Mouse (Mus musculus) erythroblast, embryonic 14.5 days (primary cell): ENCODE data around the gene Cp. TPM values are rescaled to one million over a fixed set of nuclear protein-coding genes. Genes with fewer than 3 reads are reported as not detected.
"Not testable (repeated sequence)": the region's sequence is repeated elsewhere in the genome, so short reads cannot be mapped to it uniquely, and the experiment has no call there.

ENCODE experiments used
- H3K27me3 ChIP-seq: 2 replicates; pipeline ENCODE4 v1.6.1; 2012; ENCODE audit warnings: inconsistent platforms; ENCODE audit not compliant: control insufficient read depth
- H3K36me3 ChIP-seq: 2 replicates; pipeline ENCODE4 v1.6.1; 2012; ENCODE audit warnings: mild to moderate bottlenecking, inconsistent platforms; ENCODE audit not compliant: control insufficient read depth
- H3K4me1 ChIP-seq: 2 replicates; pipeline ENCODE4 v1.6.1; 2012; ENCODE audit warnings: inconsistent platforms; ENCODE audit not compliant: control insufficient read depth
- H3K4me3 ChIP-seq: replicated peaks from 2 replicates; pipeline ENCODE3; 2012; ENCODE audit warnings: moderate library complexity, mild to moderate bottlenecking, inconsistent platforms
- H3K9me3 ChIP-seq: 2 replicates; pipeline ENCODE4 v1.6.1; 2012; ENCODE audit warnings: low read length, inconsistent platforms, mixed read lengths; ENCODE audit not compliant: control insufficient read depth
- GATA1 ChIP-seq: IDR thresholded peaks from 2 replicates; pipeline ENCODE4 v1.6.1; 2012; ENCODE audit warnings: low read length, inconsistent platforms, mixed read lengths
- TAL1 ChIP-seq: IDR thresholded peaks from 3 replicates; pipeline ENCODE4 v1.6.1; 2012; ENCODE audit warnings: low read length, inconsistent platforms, mixed read lengths
- polyA plus RNA-seq: library from polyadenylated mRNA; stranded (reverse); fragments of >175 nt; gene quantifications from 2 replicates; pipeline ENCODE4 v1.2.3, GENCODE M21; 2012

Gene Cp
- not detected in 2 replicates for polyA plus RNA-seq

- TF ChIP-seq TAL1 (no peak), GATA1 (no peak)
- Histone ChIP-seq H3K9me3 (no peaks in the 10 kb centered on the region), H3K4me1 (no peaks in the 10 kb centered on the region), H3K27me3 (no peaks in the 10 kb centered on the region), H3K4me3 (no peak within 1 kb of the TSS), H3K36me3 (no peaks in the 10 kb centered on the region)
Observed at GRCm38 (mm10) chr3:19956885-19957284, at the start of gene Cp. Gene Cp (plus strand): TSS chr3:19957054.

- Histone ChIP-seq H3K9me3 (no peaks in the 10 kb centered on the region), H3K4me1 (no peaks in the 10 kb centered on the region), H3K27me3 (no peaks in the 10 kb centered on the region), H3K36me3 (no peaks in the 10 kb centered on the region), H3K4me3 (no peak overlapping the region)
- TF ChIP-seq TAL1 (no peak), GATA1 (no peak)
Observed at GRCm38 (mm10) chr3:19948552-19948951, 8.3 kb upstream of the Cp start.

- H3K4me3 ChIP-seq, H3K9me3 ChIP-seq, H3K27me3 ChIP-seq, H3K4me1 ChIP-seq, H3K36me3 ChIP-seq: not testable (repeated sequence)
Observed at GRCm38 (mm10) chr3:19949401-19949800, 7.5 kb upstream of the Cp start.

- H3K9me3 ChIP-seq = no peaks in the 10 kb centered on the region
- TF ChIP-seq TAL1 (no peak), GATA1 (no peak)
- no peak overlapping the region for H3K4me3 ChIP-seq
- no peaks in the 10 kb centered on the region for H3K36me3 ChIP-seq
- no peaks in the 10 kb centered on the region for H3K4me1 ChIP-seq
- H3K27me3 ChIP-seq = no peaks in the 10 kb centered on the region
Observed at GRCm38 (mm10) chr3:19953425-19953824, 3.4 kb upstream of the Cp start.

GRCm38 (mm10) chr3:19953865-19954264, 3.0 kb upstream of the Cp start:
- no peaks in the 10 kb centered on the region for H3K36me3 ChIP-seq
- no peaks in the 10 kb centered on the region for H3K4me1 ChIP-seq
- no peaks in the 10 kb centered on the region for H3K9me3 ChIP-seq
- no peak overlapping the region for H3K4me3 ChIP-seq
- TF ChIP-seq TAL1 = no peak
- TF ChIP-seq GATA1 = no peak
- H3K27me3 ChIP-seq = no peaks in the 10 kb centered on the region

- Histone ChIP-seq H3K27me3 (no peaks in the 10 kb centered on the region), H3K4me1 (no peaks in the 10 kb centered on the region), H3K36me3 (no peaks in the 10 kb centered on the region), H3K9me3 (no peaks in the 10 kb centered on the region), H3K4me3 (no peak overlapping the region)
- TF ChIP-seq GATA1 = no peak
- TF ChIP-seq TAL1 = no peak
Observed at GRCm38 (mm10) chr3:19958031-19958430, 1.2 kb downstream of the Cp start.

GRCm38 (mm10) chr3:19958983-19959382, 2.1 kb downstream of the Cp start:
- no peak for TF ChIP-seq GATA1
- TF ChIP-seq TAL1 = no peak
- Histone ChIP-seq H3K27me3 (no peaks in the 10 kb centered on the region), H3K4me3 (no peak overlapping the region), H3K4me1 (no peaks in the 10 kb centered on the region), H3K9me3 (no peaks in the 10 kb centered on the region), H3K36me3 (no peaks in the 10 kb centered on the region)

GRCm38 (mm10) chr3:19960570-19961114, 3.8 kb downstream of the Cp start:
- Histone ChIP-seq H3K4me1 (no peaks in the 10 kb centered on the region), H3K27me3 (no peaks in the 10 kb centered on the region), H3K4me3 (no peak overlapping the region), H3K36me3 (no peaks in the 10 kb centered on the region), H3K9me3 (no peaks in the 10 kb centered on the region)
- TF ChIP-seq GATA1 = no peak
- TF ChIP-seq TAL1 = no peak

- Histone ChIP-seq H3K36me3 (no peaks in the 10 kb centered on the region), H3K9me3 (no peaks in the 10 kb centered on the region), H3K4me1 (no peaks in the 10 kb centered on the region), H3K4me3 (no peak overlapping the region), H3K27me3 (no peaks in the 10 kb centered on the region)
- TF ChIP-seq GATA1 (no peak), TAL1 (no peak)
Observed at GRCm38 (mm10) chr3:19961341-19961740, 4.5 kb downstream of the Cp start.
